In the genomic region with DNA sequence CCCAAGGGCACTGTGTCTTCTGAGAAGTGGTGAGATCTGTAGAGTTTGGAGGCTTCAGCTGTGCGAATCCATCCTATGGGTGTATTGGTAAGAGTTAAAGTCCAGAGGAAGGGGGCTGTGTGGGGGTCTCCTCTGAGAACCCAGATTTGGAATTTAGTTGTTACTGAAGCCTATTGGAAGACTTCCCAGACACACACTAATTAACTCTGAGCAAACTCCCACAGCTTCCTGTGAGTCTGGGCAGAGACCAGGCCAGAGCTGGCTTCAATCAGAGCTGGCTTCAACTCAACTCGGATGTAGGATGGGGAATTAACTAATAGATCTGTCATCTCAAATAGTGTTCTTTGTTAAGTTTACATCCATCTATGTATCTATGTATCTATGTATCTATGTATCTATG, we compare ENCODE assay signal across 23 mouse cellular contexts. TPM values are rescaled to one million over a fixed set of nuclear protein-coding genes. Genes with fewer than 3 reads are reported as not detected.
DNase-seq lines count a peak whose midpoint lies in the region; ATAC-seq lines count a peak whose summit lies in the region.
"Had no signal": no experiment of that assay in that cellular context is flagged by ENCODE, and none has a peak within 500 bp of the region (broad histone marks: within the 10 kb centered on the region; RNA-seq: fewer than 3 reads in every experiment).

No protein-coding gene starts in this region.

- H3K9ac ChIP-seq in embryonic facial prominence, embryonic 14.5 days (ENCODE audit: low read depth, low read length) = no peak overlapping the region
- H3K9ac ChIP-seq: forebrain, embryonic 15.5 days; limb, embryonic 13.5 days had no signal

- H3K27me3 ChIP-seq in embryonic facial prominence, embryonic 14.5 days (replicated peaks; ENCODE audit: control insufficient read depth, insufficient read depth, low read length) = no peaks in the 10 kb centered on the region
- no peaks in the 10 kb centered on the region for H3K27me3 ChIP-seq in embryonic facial prominence, embryonic 10.5 days (replicated peaks; ENCODE audit: low read depth, poor library complexity, severe bottlenecking)
- H3K27me3 ChIP-seq: forebrain, embryonic 15.5 days; limb, embryonic 13.5 days had no signal

- H3K9me3 ChIP-seq in embryonic facial prominence, embryonic 14.5 days (ENCODE audit: control insufficient read depth, low read length) = 0 out of 2 replicates have a peak, but pooled peaks cover 3% of the 10 kb centered on the region
- H3K9me3 ChIP-seq in embryonic facial prominence, embryonic 10.5 days = 0 out of 2 replicates have a peak, but pooled peaks cover 7% of the 10 kb centered on the region
- H3K9me3 ChIP-seq: forebrain, embryonic 15.5 days; heart, embryonic 10.5 days; limb, embryonic 13.5 days had no signal

- H3K36me3 ChIP-seq in embryonic facial prominence, embryonic 14.5 days (ENCODE audit: control insufficient read depth, insufficient read depth, low read length) = no peaks in the 10 kb centered on the region
- H3K36me3 ChIP-seq in embryonic facial prominence, embryonic 10.5 days (replicated peaks) = no peaks in the 10 kb centered on the region
- H3K36me3 ChIP-seq: forebrain, embryonic 15.5 days; heart, embryonic 10.5 days; hindbrain, embryonic 10.5 days; limb, embryonic 13.5 days had no signal

- 0 out of 2 replicates have a peak, but pooled peaks have one; percentile 7 for ATAC-seq in embryonic facial prominence, embryonic 14.5 days (ENCODE audit: low read depth)
- ATAC-seq: CD4-positive, CD25-positive, alpha-beta regulatory T cell, adult 4 months; forebrain, embryonic 15.5 days; hindbrain, postnatal 0 days; intestine, postnatal 0 days; midbrain, embryonic 16.5 days had no signal

- WGBS in embryonic facial prominence, embryonic 14.5 days = 53% methylated on average over 2 of the region's 2 CpGs
- whole genome bisulfite sequencing in embryonic facial prominence, embryonic 10.5 days = 86% methylated on average over 2 of the region's 2 CpGs

- no peaks in the 10 kb centered on the region for H3K4me1 ChIP-seq in embryonic facial prominence, embryonic 14.5 days (ENCODE audit: control insufficient read depth, insufficient read depth, low read length)
- peaks cover 8% of the 10 kb centered on the region for H3K4me1 ChIP-seq in embryonic facial prominence, embryonic 10.5 days
- H3K4me1 ChIP-seq: limb, embryonic 13.5 days had no signal

- H3K4me2 ChIP-seq in embryonic facial prominence, embryonic 14.5 days (ENCODE audit: low read depth, low read length) = no peak overlapping the region
- H3K4me2 ChIP-seq: forebrain, embryonic 15.5 days; limb, embryonic 13.5 days had no signal

- H3K4me3 ChIP-seq in embryonic facial prominence, embryonic 14.5 days (ENCODE audit: low read depth, low read length) = no peak overlapping the region
- H3K4me3 ChIP-seq in embryonic facial prominence, embryonic 10.5 days = no peak overlapping the region
- H3K4me3 ChIP-seq: forebrain, embryonic 15.5 days; heart, embryonic 10.5 days; hindbrain, embryonic 10.5 days; limb, embryonic 13.5 days had no signal

- intact Hi-C loops in left cerebral cortex, postnatal 4 days (cut with DNase I) = no loop called here

- DNase-seq in embryonic facial prominence, embryonic 14.5 days (ENCODE audit: low spot score) = peak; percentile 75
- DNase-seq in embryonic facial prominence, embryonic 10.5 days (ENCODE audit: low spot score) = no peak
- peak; percentile 21 to 23 for DNase-seq in kidney, postnatal 25 days
- no peak for DNase-seq in kidney, adult 8-10 months
- DNase-seq in left cerebral cortex, postnatal 4 days = peak; percentile 17
- DNase-seq in left cerebral cortex, adult 18-20 months (ENCODE audit: low spot score in 2 of 2) = no peak
- DNase-seq in NIH3T3 (ENCODE audit: low read depth) = peak; percentile 41
- no peak for DNase-seq in thymus, postnatal 4 days
- DNase-seq: adrenal gland, postnatal 25 days; cerebellum, adult 18-20 months; lung, postnatal 36 days; right cerebral cortex, postnatal 25 days; thymus, postnatal 36 days had no signal

- no peak overlapping the region for H3K27ac ChIP-seq in embryonic facial prominence, embryonic 14.5 days (replicated peaks; ENCODE audit: low read depth, low read length)
- H3K27ac ChIP-seq in embryonic facial prominence, embryonic 10.5 days (replicated peaks) = no peak overlapping the region
- H3K27ac ChIP-seq: forebrain, embryonic 15.5 days; heart, embryonic 10.5 days; hindbrain, embryonic 10.5 days; hindbrain, postnatal 0 days; limb, embryonic 13.5 days had no signal

RNA-seq across cellular contexts. Expression of a gene that starts 4.2 kb away (rescaled TPM):
- polyA plus RNA-seq in embryonic facial prominence, embryonic 14.5 days (2014; fragmentation: Nextera tagmentation; extraction: Ambion mirVana) = 1.7 and 3.8 TPM in 2 replicates
- 1.4 and 1.5 TPM in 2 replicates for polyA plus RNA-seq in embryonic facial prominence, embryonic 10.5 days (2016; fragmentation: Nextera tagmentation; extraction: Ambion mirVana)
- 1 to 10 TPM; 1.2 to 2.4 TPM for total RNA-seq in left cerebral cortex, postnatal 4 days (2021)
- total RNA-seq in left cerebral cortex, adult 18-20 months (2021) = 1 to 10 TPM in 1 of 2 experiments, under 1 TPM in 1; 0.75 to 1.3 TPM
- total RNA-seq: adrenal gland, postnatal 25 days; megakaryocyte-erythroid progenitor cell, adult 5-6 weeks had no signal
- polyA plus RNA-seq: liver, embryonic 16.5 days had no signal

RNA-seq across cellular contexts. Expression of a gene that starts 15.5 kb away (rescaled TPM):
- 12.3 and 13.1 TPM in 2 replicates for polyA plus RNA-seq in embryonic facial prominence, embryonic 14.5 days (2014; fragmentation: Nextera tagmentation; extraction: Ambion mirVana)
- polyA plus RNA-seq in embryonic facial prominence, embryonic 10.5 days (2016; fragmentation: Nextera tagmentation; extraction: Ambion mirVana) = 5.0 and 5.5 TPM in 2 replicates
- total RNA-seq in left cerebral cortex, postnatal 4 days (2021) = 1 to 10 TPM in 1 of 2 experiments, under 1 TPM in 1; 0.68 to 1.1 TPM
- total RNA-seq in left cerebral cortex, adult 18-20 months (2021) = 1 to 10 TPM; 1.1 to 1.7 TPM

Comparison
In these comparisons a context has a peak if more than half of its experiments do, and no peak if none do; other contexts are left out.
1. DNase-seq: peak in embryonic facial prominence, embryonic 14.5 days (single experiment), kidney, postnatal 25 days (2 of 2), left cerebral cortex, postnatal 4 days (single experiment) and NIH3T3 (single experiment); none in embryonic facial prominence, embryonic 10.5 days (single experiment), kidney, adult 8-10 months (0 of 2), left cerebral cortex, adult 18-20 months (0 of 2) and thymus, postnatal 4 days (single experiment).